Mouse (Mus musculus) heart, embryonic 11.5 days (tissue): Measurements from ENCODE around the gene F11r. TPM values are rescaled to one million over a fixed set of nuclear protein-coding genes. Genes with fewer than 3 reads are reported as not detected.
A peak's percentile ranks its signal among the peaks of the same experiment; 100 is the strongest.

Source experiments
- ATAC-seq: fragments of 200-750 bp; cut with Nextera tagmentation; replicated peaks from 2 replicates; pipeline ENCODE4 v1.8.0; 2017; ENCODE audit warnings: moderate library complexity; ENCODE audit not compliant: insufficient number of reproducible peaks, low FRiP score, low TSS enrichment
- H3K27ac ChIP-seq: fragments of 300-500 bp; sonication (generic); 2 replicates; pipeline ENCODE4 v1.5.1; 2014; ENCODE audit warnings: mild to moderate bottlenecking, low read depth, low read length
- H3K27me3 ChIP-seq: fragments of 300-500 bp; sonication (generic); 2 replicates; pipeline ENCODE4 v1.6.1; 2014; ENCODE audit warnings: mild to moderate bottlenecking, low read length, mixed read lengths; ENCODE audit not compliant: control insufficient read depth, insufficient read depth
- H3K36me3 ChIP-seq: fragments of 300-500 bp; sonication (generic); 2 replicates; pipeline ENCODE4 v1.6.1; 2014; ENCODE audit warnings: mild to moderate bottlenecking, low read length, moderate library complexity, mixed read lengths; ENCODE audit not compliant: control insufficient read depth, insufficient read depth
- H3K4me1 ChIP-seq: fragments of 300-500 bp; sonication (generic); 2 replicates; pipeline ENCODE4 v1.6.1; 2014; ENCODE audit warnings: low read length; ENCODE audit not compliant: control insufficient read depth, insufficient read depth
- H3K4me2 ChIP-seq: fragments of 300-500 bp; sonication (generic); 2 replicates; pipeline ENCODE4 v1.6.1; 2014; ENCODE audit warnings: mild to moderate bottlenecking, moderate library complexity
- H3K4me3 ChIP-seq: fragments of 300-500 bp; sonication (generic); 2 replicates; pipeline ENCODE4 v1.5.1; 2014; ENCODE audit warnings: low read depth, low read length
- H3K9ac ChIP-seq: fragments of 300-500 bp; sonication (generic); 2 replicates; pipeline ENCODE4 v1.6.1; 2014; ENCODE audit warnings: mild to moderate bottlenecking, low read depth, low read length, moderate library complexity
- H3K9me3 ChIP-seq: fragments of 300-500 bp; sonication (generic); replicated peaks from 2 replicates; pipeline ENCODE4 v1.6.1; 2016; ENCODE audit warnings: low read length; ENCODE audit not compliant: control insufficient read depth
- WGBS: fragments of 180-500 bp; shearing (Covaris S2); extraction: QIAGEN DNeasy Blood & Tissue Kit; methylation state at CpG from one replicate; pipeline ENCODE4 v1.1.7; 2014; ENCODE audit not compliant: insufficient replicate concordance; 5-methylcytosine and 5-hydroxymethylcytosine counted together
- polyA plus RNA-seq: library from polyadenylated mRNA; unstranded; fragments of >200 nt; fragmentation: Nextera tagmentation; extraction: Ambion mirVana; gene quantifications from 2 replicates; pipeline ENCODE4 v1.2.1, GENCODE M21; 2014

The F11r gene
- 64.1 and 65.7 TPM in 2 replicates for polyA plus RNA-seq

DNA sequence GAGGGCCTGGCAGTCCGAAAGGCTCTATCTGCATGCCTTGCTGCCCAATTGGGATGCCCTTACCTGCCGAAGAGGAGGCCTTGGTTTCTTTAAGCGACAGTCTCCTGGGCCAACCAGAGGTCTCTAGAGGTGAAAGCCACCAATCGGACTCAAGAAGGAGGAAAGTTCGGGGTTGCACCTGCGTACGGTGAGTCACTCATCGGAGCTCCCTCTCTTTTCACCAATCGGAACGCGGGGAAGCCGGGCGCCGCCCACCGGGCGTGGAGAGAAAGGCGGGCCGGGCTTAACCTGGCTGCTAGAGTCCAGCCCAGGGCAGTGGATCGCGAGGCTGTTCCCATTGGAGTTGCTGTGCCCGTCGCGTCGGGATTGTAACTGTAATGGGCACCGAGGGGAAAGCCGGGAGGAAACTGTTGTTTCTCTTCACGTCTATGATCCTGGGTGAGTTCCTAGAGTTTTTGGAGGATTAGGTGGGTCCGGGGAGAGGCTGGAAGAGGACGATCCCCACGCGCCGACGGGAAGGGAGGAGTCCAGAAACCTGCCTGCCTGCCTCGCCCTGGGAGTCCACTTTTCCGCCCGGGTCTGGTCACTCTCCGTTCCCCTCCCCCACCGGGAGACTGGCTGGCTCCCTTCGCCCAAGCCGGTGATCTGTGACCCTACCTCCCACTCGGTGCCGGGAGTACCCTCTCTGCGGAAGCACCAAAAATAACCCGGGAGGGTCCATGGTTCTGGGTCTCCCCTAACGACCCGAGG is at the start of gene F11r:
F11r (plus strand) TSS at position 272 of the 750 bp plus-strand sequence.
- Histone ChIP-seq H3K4me2 (peak within 1 kb of the TSS; percentile 80), H3K4me3 (peak within 1 kb of the TSS; percentile 67), H3K9me3 (no peaks in the 10 kb centered on the region), H3K36me3 (no peaks in the 10 kb centered on the region), H3K27me3 (no peaks in the 10 kb centered on the region), H3K27ac (peak within 1 kb of the TSS; percentile 70), H3K9ac (peak within 1 kb of the TSS; percentile 80), H3K4me1 (peaks cover 22% of the 10 kb centered on the region)
- 2% methylated on average over 46 of the region's 46 CpGs for WGBS
- peak; percentile 63 for ATAC-seq

- 71% methylated on average over 15 of the region's 15 CpGs for WGBS
- Histone ChIP-seq H3K27ac (no peak within 1 kb of the TSS), H3K36me3 (no peaks in the 10 kb centered on the region), H3K27me3 (no peaks in the 10 kb centered on the region), H3K4me3 (no peak within 1 kb of the TSS), H3K9me3 (no peaks in the 10 kb centered on the region), H3K4me2 (no peak within 1 kb of the TSS; the same call in 1 of the 2 replicates), H3K4me1 (peaks cover 2% of the 10 kb centered on the region; the same call in 1 of the 2 replicates), H3K9ac (no peak within 1 kb of the TSS)
- no peak for ATAC-seq
These were observed 48.8 kb upstream of the F11r start, which contains the start of gene Arhgap30 for GRCm38 (mm10) chr1:171388376-171389102. Gene Arhgap30 (plus strand): TSS chr1:171388954.

DNA sequence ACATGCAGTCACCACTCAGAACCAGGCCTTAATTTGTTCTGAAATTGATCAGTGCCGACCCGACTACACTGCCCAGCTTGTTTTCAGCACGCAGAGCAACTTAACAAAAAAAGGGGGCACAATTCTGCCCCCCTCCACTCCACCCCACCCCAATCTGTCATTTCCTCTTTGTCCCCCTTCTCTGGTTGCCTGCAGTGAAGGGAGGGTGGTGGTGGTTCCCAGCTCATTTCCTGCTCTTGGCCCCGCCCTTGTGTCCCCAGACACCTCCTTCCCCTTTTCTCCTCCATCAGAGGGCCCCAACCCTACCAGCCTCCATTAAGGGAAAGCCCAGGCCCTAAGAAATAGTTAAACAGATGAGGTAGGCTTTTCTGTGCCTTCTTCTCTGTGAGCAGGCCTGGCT is 47.2 kb upstream of the F11r start:
- 72% methylated on average over 4 of the region's 4 CpGs for WGBS

DNA sequence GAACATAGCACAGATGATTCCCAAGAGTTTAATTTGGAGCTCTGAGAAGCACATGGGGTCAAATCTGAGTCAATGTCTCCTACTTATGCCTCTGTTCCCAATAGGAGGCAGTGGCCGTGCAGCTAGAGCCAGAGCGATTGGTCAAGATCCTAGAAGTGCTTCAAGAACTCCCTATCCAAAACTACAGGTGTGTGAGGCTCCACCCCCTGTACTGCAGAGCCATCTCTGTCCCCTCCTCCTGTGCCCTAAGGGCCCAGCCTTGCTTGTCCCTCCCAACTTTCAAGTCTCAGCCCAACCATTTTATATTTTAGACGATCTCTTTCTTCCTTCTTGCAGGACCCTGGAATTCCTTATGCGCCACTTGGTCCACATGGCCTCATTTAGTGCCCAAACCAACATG is 35.5 kb upstream of the F11r start:
- H3K36me3 ChIP-seq, result no peaks in the 10 kb centered on the region
- no peaks in the 10 kb centered on the region for H3K4me1 ChIP-seq
- ATAC-seq, result no peak
- H3K9ac ChIP-seq, result no peak overlapping the region
- H3K4me3 ChIP-seq, result no peak overlapping the region
- no peaks in the 10 kb centered on the region for H3K9me3 ChIP-seq
- WGBS, result 75% methylated on average over 4 of the region's 4 CpGs
- H3K4me2 ChIP-seq, result no peak overlapping the region
- no peak overlapping the region for H3K27ac ChIP-seq
- H3K27me3 ChIP-seq, result no peaks in the 10 kb centered on the region

More for the DNA sequence above, 47.2 kb upstream of the F11r start:
- Histone ChIP-seq H3K4me2 (no peak overlapping the region), H3K27me3 (no peaks in the 10 kb centered on the region), H3K4me3 (no peak overlapping the region), H3K9me3 (no peaks in the 10 kb centered on the region), H3K9ac (no peak overlapping the region), H3K4me1 (peaks cover 2% of the 10 kb centered on the region; the same call in 1 of the 2 replicates), H3K36me3 (no peaks in the 10 kb centered on the region), H3K27ac (no peak overlapping the region)
- ATAC-seq, result no peak

DNA sequence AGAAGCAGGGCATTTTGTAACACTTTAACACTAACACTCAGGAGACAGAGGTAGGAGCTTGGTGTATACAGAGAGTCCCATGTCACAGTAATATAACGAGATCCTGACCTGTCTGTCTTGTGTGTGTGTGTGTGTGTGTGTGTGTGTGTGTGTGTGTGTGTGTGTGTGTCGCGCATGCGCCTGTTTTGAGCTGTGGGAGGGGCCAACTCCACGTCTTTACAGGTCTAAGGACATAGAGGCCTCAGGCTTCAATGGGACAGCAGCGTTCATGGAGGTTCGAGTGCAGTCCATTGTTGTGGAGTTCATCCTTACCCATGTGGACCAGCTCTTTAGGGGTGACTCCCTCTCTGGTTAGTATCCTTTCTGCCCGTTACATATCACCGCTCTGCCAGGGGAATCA is 34.3 kb upstream of the F11r start:
- WGBS, result 81% methylated on average over 9 of the region's 9 CpGs
- H3K4me2 ChIP-seq, result no peak overlapping the region

GRCm38 (mm10) chr1:171407263-171407662 is 30.1 kb upstream of the F11r start:
- no peaks in the 10 kb centered on the region for H3K36me3 ChIP-seq
- 67% methylated on average over 5 of the region's 5 CpGs for WGBS
- peaks cover under 1% of the 10 kb centered on the region; the same call in 1 of the 2 replicates for H3K4me1 ChIP-seq
- H3K9me3 ChIP-seq, result no peaks in the 10 kb centered on the region
- H3K4me3 ChIP-seq, result no peak overlapping the region
- H3K9ac ChIP-seq, result no peak overlapping the region
- no peak overlapping the region for H3K4me2 ChIP-seq
- H3K27ac ChIP-seq, result no peak overlapping the region
- H3K27me3 ChIP-seq, result no peaks in the 10 kb centered on the region
- ATAC-seq, result no peak

More for the DNA sequence above, 34.3 kb upstream of the F11r start:
- H3K27ac ChIP-seq, result no peak overlapping the region
- no peaks in the 10 kb centered on the region for H3K9me3 ChIP-seq
- H3K9ac ChIP-seq, result no peak overlapping the region
- H3K36me3 ChIP-seq, result no peaks in the 10 kb centered on the region
- no peaks in the 10 kb centered on the region for H3K4me1 ChIP-seq
- no peaks in the 10 kb centered on the region for H3K27me3 ChIP-seq
- H3K4me3 ChIP-seq, result no peak overlapping the region
- no peak for ATAC-seq

- no peak overlapping the region for H3K27ac ChIP-seq
- no peak overlapping the region for H3K9ac ChIP-seq
- no peak for ATAC-seq
- H3K36me3 ChIP-seq, result no peaks in the 10 kb centered on the region
- H3K4me3 ChIP-seq, result no peak overlapping the region
- 88% methylated on average over 1 of the region's 1 CpGs for WGBS
- H3K9me3 ChIP-seq, result no peaks in the 10 kb centered on the region
- H3K4me2 ChIP-seq, result no peak overlapping the region
- no peaks in the 10 kb centered on the region for H3K27me3 ChIP-seq
- peaks cover 4% of the 10 kb centered on the region for H3K4me1 ChIP-seq
These were observed 27.1 kb upstream of the F11r start for GRCm38 (mm10) chr1:171410231-171410630.

GRCm38 (mm10) chr1:171410947-171411484 is 26.3 kb upstream of the F11r start, which contains the start of gene Usf1:
Gene Usf1 (plus strand): TSS chr1:171411313.
- Histone ChIP-seq H3K4me3 (peak within 1 kb of the TSS; percentile 98), H3K9ac (peak within 1 kb of the TSS; percentile 93), H3K4me1 (peaks cover 4% of the 10 kb centered on the region), H3K4me2 (peak within 1 kb of the TSS; percentile 80), H3K36me3 (peaks cover 6% of the 10 kb centered on the region), H3K27ac (peak within 1 kb of the TSS; percentile 85), H3K9me3 (no peaks in the 10 kb centered on the region), H3K27me3 (no peaks in the 10 kb centered on the region)
- WGBS, result 2% methylated on average over 36 of the region's 36 CpGs
- peak; percentile 93 for ATAC-seq
